Mouse (Mus musculus) embryonic fibroblast, embryonic 13.5 days (primary cell): ENCODE data around the gene Olfr1305.

Experiments used
- CTCF ChIP-seq: IDR thresholded peaks from 2 replicates; pipeline ENCODE4 v1.5.1; 2011; ENCODE audit warnings: mild to moderate bottlenecking, control low read depth, low read length, moderate library complexity, borderline replicate concordance; ENCODE audit not compliant: insufficient read depth
- POLR2A ChIP-seq: IDR thresholded peaks from 2 replicates; pipeline ENCODE4 v1.6.1; 2011; ENCODE audit warnings: low read depth, mild to moderate bottlenecking, control low read depth, low read length, moderate library complexity

- TF ChIP-seq POLR2A (no peak), CTCF (no peak)
Measured at GRCm38 (mm10) chr2:111820240-111820639, 56.7 kb downstream of the Olfr1305 start, which contains the start of gene Olfr1303.
